Mouse (Mus musculus): ENCODE data around the gene Vmn2r78. TPM values are rescaled to one million over a fixed set of nuclear protein-coding genes. Genes with fewer than 3 reads are reported as not detected.
"Not testable (repeated sequence)": the region's sequence is repeated elsewhere in the genome, so short reads cannot be mapped to it uniquely, and the experiment has no call there.

Gene Vmn2r78
- total RNA-seq (2021), result not detected
- long read RNA-seq, experiment 1, result 0 reads
- long read RNA-seq, experiment 2, result 0 reads

DNA sequence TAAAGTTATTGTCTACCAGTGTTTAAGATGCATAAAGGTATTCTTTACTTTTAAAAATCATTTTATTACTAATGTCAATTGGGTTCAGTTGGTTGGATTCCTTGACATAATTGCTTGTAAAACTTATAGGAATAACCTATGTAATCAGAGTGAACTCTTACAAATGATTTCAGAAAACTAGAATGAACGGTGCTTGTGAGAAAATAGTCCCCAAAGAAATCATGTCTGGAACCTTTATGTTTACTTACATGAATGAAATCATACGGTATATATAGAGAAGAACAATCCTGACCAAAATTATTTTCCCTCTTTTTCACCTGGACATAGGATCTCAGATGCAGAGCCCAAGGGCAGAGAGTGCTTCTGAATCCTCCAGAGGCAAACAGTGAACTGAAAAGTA, at the start of gene Vmn2r78:
Gene Vmn2r78 (plus strand): TSS at position 301 of the 400 bp plus-strand sequence.
- DNase-seq; intact Hi-C loops (cut with DNase I): not testable (repeated sequence)

DNA sequence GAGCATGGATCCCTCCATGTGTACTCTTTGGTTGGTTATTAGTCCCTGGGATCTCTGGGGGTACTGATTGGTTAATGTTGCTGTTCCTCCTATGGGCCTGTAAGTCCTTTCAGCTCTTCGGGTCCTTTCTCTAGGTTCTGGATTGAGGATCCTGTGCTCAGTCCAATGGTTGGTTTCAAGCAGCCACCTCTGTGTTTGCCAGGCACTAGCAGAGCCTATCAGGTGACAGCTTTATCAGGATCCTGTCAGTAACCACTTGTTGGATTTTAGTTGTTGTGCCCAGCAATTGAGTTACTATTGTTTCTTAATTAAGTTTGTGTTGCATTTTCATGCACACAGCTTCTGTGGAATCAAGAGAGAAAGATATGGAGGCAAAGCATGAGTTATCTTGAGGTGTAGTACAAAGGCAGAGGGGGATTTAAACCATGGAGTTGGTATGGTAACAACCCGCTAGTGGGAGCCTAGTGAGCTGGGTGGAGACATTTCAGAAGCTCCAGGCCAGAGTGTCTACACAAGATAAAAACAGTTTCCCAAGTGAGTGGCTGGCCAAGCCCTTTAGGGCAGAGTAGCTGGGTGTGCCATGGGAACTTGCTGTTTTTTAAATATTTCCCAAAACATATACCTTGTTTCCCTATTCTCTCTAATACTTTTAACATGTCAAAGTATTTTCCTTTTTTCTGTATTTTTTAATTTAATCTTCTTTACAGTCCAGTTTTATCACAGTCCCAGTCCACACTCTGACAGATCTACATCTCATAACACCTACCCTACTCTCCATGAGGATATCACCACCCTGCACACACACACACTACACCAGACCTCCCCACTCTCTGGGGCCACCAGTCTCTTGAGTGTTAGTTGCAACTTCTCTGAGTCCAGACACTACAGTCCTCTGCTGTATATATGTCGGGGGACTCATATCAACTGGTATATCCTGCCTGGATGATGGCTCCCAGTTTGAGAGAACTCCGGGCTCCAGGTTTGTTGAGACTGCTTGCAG, 25.1 kb upstream of the Vmn2r78 start:
- intact Hi-C loops (cut with DNase I), result no loop called here
- no peak for DNase-seq

GRCm38 (mm10) chr7:86937288-86937687, 22.4 kb downstream of the Vmn2r78 start:
- DNase-seq, result no peak
- intact Hi-C loops (cut with DNase I), result no loop called here

- intact Hi-C loops (cut with DNase I), result no loop called here
These were observed 79.8 kb downstream of the Vmn2r78 start for GRCm38 (mm10) chr7:86994700-86995099.

DNA sequence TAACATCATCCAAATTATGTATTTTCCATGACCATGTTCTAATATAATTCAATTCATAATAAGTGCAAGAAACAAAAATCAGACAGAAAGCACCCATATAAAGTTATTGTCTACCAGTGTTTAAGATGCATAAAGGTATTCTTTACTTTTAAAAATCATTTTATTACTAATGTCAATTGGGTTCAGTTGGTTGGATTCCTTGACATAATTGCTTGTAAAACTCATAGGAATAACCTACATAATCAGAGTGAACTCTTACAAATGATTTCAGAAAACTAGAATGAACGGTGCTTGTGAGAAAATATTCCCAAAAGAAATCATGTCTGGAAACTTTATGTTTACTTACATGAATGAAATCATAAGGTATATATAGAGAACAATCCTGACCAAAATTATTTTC, 80.9 kb downstream of the Vmn2r78 start, which contains the start of gene Vmn2r79:
Gene Vmn2r79 (plus strand): TSS at position 301 of the 400 bp plus-strand sequence.
- DNase-seq; intact Hi-C loops (cut with DNase I): not testable (repeated sequence)

More at GRCm38 (mm10) chr7:86994700-86995099, 79.8 kb downstream of the Vmn2r78 start:
- DNase-seq, result no peak

Other genes starting within 250 kb of the Vmn2r78 start
- gene Olfr292, start 226.8 kb upstream of the Vmn2r78 start, total RNA-seq (2021), result not detected
- gene Folh1, start 139.2 kb upstream of the Vmn2r78 start, total RNA-seq (2021), result not detected
- not detected for gene Vmn2r77, start 120.1 kb upstream of the Vmn2r78 start, total RNA-seq (2021)
- not detected for gene Vmn2r79, start 81.0 kb downstream of the Vmn2r78 start, total RNA-seq (2021)